Mouse (Mus musculus): ENCODE data around the gene Gm973.

DNA sequence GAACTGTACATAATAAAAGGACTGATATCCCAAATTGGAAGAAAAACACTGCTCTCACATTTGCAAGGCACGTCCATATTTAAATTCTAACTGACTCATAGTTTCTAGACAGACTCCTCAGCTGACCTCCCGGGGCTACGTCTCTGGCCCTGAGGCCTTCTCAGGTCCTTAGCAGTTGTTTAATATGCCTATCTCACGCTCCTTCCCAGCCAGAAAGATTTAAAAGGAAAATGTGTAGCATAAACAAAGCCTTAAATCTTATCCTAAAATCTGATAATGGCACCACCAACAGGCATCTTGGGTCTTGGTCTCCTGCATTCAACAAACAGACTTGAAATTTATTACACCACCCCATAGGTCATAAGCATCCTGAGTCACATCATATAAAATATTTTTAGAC, 62.7 kb downstream of the Gm973 start:
- TF ChIP-seq CTCF (conservative IDR thresholded peaks at IDR 0.05; ENCODE audit: low read length) = no peak
- no peak for TF ChIP-seq POU5F1 (IDR thresholded peaks at IDR 0.05; ENCODE audit: borderline replicate concordance, low read length)
